Mouse (Mus musculus) heart, embryonic 15.5 days (tissue): ENCODE results near the gene Slc25a16. TPM values are rescaled to one million over a fixed set of nuclear protein-coding genes. Genes with fewer than 3 reads are reported as not detected.

Source experiments
- ATAC-seq: fragments of 200-750 bp; cut with Nextera tagmentation; replicated peaks from 2 replicates; pipeline ENCODE4 v1.8.0; 2017; ENCODE audit warnings: low read depth, moderate TSS enrichment; ENCODE audit not compliant: insufficient number of reproducible peaks, insufficient read depth, low FRiP score
- H3K27ac ChIP-seq: fragments of 300-500 bp; sonication (generic); 2 replicates; pipeline ENCODE4 v1.5.1; 2015; ENCODE audit warnings: mild to moderate bottlenecking, inconsistent platforms
- H3K27me3 ChIP-seq: fragments of 300-500 bp; sonication (generic); 2 replicates; pipeline ENCODE4 v1.6.1; 2015; ENCODE audit warnings: inconsistent platforms
- H3K36me3 ChIP-seq: fragments of 300-500 bp; sonication (generic); 2 replicates; pipeline ENCODE4 v1.6.1; 2015; ENCODE audit warnings: mild to moderate bottlenecking, inconsistent platforms
- H3K4me1 ChIP-seq: fragments of 300-500 bp; sonication (generic); replicated peaks from 2 replicates; pipeline ENCODE4 v1.6.1; 2015; ENCODE audit warnings: inconsistent platforms
- H3K4me2 ChIP-seq: fragments of 300-500 bp; sonication (generic); 2 replicates; pipeline ENCODE4 v1.6.1; 2015; ENCODE audit warnings: inconsistent platforms, mild to moderate bottlenecking, moderate library complexity
- H3K4me3 ChIP-seq: fragments of 300-500 bp; sonication (generic); 2 replicates; pipeline ENCODE4 v1.5.1; 2015; ENCODE audit warnings: mild to moderate bottlenecking, inconsistent platforms
- H3K9ac ChIP-seq: fragments of 300-500 bp; sonication (generic); 2 replicates; pipeline ENCODE4 v1.6.1; 2015; ENCODE audit warnings: mild to moderate bottlenecking, inconsistent platforms
- H3K9me3 ChIP-seq: fragments of 300-500 bp; sonication (generic); replicated peaks from 2 replicates; pipeline ENCODE4 v1.6.1; 2016; ENCODE audit warnings: inconsistent platforms
- WGBS: fragments of 180-500 bp; shearing (Covaris S2); methylation state at CpG from one replicate; pipeline ENCODE4 v1.1.7; 2015; ENCODE audit warnings: mixed read lengths; 5-methylcytosine and 5-hydroxymethylcytosine counted together
- polyA plus RNA-seq: library from polyadenylated mRNA; unstranded; fragments of >200 nt; fragmentation: Nextera tagmentation; extraction: Ambion mirVana; gene quantifications from 2 replicates; pipeline ENCODE4 v1.2.1, GENCODE M21; 2015

Slc25a16 gene
- 12.0 and 13.1 TPM in 2 replicates for polyA plus RNA-seq

GRCm38 (mm10) chr10:62919925-62920765 lies at the start of gene Slc25a16:
Slc25a16 (plus strand) TSS chr10:62920633.
- H3K4me2 ChIP-seq: peak within 1 kb of the TSS; percentile 91
- H3K36me3 ChIP-seq: no peaks in the 10 kb centered on the region
- H3K27me3 ChIP-seq: no peaks in the 10 kb centered on the region
- WGBS: 3% methylated on average over 50 of the region's 50 CpGs
- ATAC-seq: peak; percentile 97
- peaks cover 16% of the 10 kb centered on the region for H3K4me1 ChIP-seq
- no peaks in the 10 kb centered on the region for H3K9me3 ChIP-seq
- H3K4me3 ChIP-seq: peak within 1 kb of the TSS; percentile 90
- peak within 1 kb of the TSS; percentile 91 for H3K27ac ChIP-seq
- H3K9ac ChIP-seq: peak within 1 kb of the TSS; percentile 94

- H3K9me3 ChIP-seq: no peaks in the 10 kb centered on the region
- H3K36me3 ChIP-seq: peaks cover 14% of the 10 kb centered on the region; the same call in 1 of the 2 replicates
- no peaks in the 10 kb centered on the region for H3K27me3 ChIP-seq
- no peak overlapping the region for H3K27ac ChIP-seq
- no peak overlapping the region for H3K4me2 ChIP-seq
- no peak overlapping the region for H3K4me3 ChIP-seq
- no peaks in the 10 kb centered on the region for H3K4me1 ChIP-seq
- no peak for ATAC-seq
- WGBS: 80% methylated on average over 4 of the region's 4 CpGs
- no peak overlapping the region for H3K9ac ChIP-seq
Observed at GRCm38 (mm10) chr10:62874828-62875227, 45.6 kb upstream of the Slc25a16 start.

GRCm38 (mm10) chr10:62875565-62875964 lies 44.9 kb upstream of the Slc25a16 start:
- Histone ChIP-seq H3K27ac (no peak overlapping the region), H3K4me2 (no peak overlapping the region), H3K9ac (no peak overlapping the region), H3K27me3 (no peaks in the 10 kb centered on the region), H3K36me3 (peaks cover 14% of the 10 kb centered on the region; the same call in 1 of the 2 replicates), H3K4me1 (no peaks in the 10 kb centered on the region), H3K9me3 (no peaks in the 10 kb centered on the region), H3K4me3 (no peak overlapping the region)
- 90% methylated on average over 4 of the region's 4 CpGs for WGBS
- no peak for ATAC-seq

- Histone ChIP-seq H3K4me1 (no peaks in the 10 kb centered on the region), H3K9ac (no peak overlapping the region), H3K9me3 (no peaks in the 10 kb centered on the region), H3K27me3 (no peaks in the 10 kb centered on the region), H3K4me2 (no peak overlapping the region), H3K4me3 (no peak overlapping the region), H3K27ac (no peak overlapping the region), H3K36me3 (peaks cover 14% of the 10 kb centered on the region; the same call in 1 of the 2 replicates)
- WGBS: 91% methylated on average over 13 of the region's 13 CpGs
- no peak for ATAC-seq
Observed at GRCm38 (mm10) chr10:62878056-62878455, 42.4 kb upstream of the Slc25a16 start.

GRCm38 (mm10) chr10:62881211-62881610 lies 39.2 kb upstream of the Slc25a16 start:
- H3K4me3 ChIP-seq: no peak overlapping the region
- 48% methylated on average over 5 of the region's 5 CpGs for WGBS
- ATAC-seq: no peak

GRCm38 (mm10) chr10:62883933-62884372 lies 36.5 kb upstream of the Slc25a16 start:
- Histone ChIP-seq H3K4me1 (peaks cover 13% of the 10 kb centered on the region), H3K27me3 (no peaks in the 10 kb centered on the region), H3K27ac (no peak overlapping the region), H3K36me3 (peaks cover 7% of the 10 kb centered on the region; the same call in 1 of the 2 replicates), H3K9ac (no peak overlapping the region), H3K4me2 (no peak overlapping the region), H3K4me3 (no peak overlapping the region), H3K9me3 (no peaks in the 10 kb centered on the region)
- no peak for ATAC-seq
- 22% methylated on average over 9 of the region's 9 CpGs for WGBS

More at GRCm38 (mm10) chr10:62881211-62881610, 39.2 kb upstream of the Slc25a16 start:
- no peak overlapping the region for H3K27ac ChIP-seq
- H3K4me2 ChIP-seq: no peak overlapping the region
- peaks cover 14% of the 10 kb centered on the region; the same call in 1 of the 2 replicates for H3K36me3 ChIP-seq
- H3K9ac ChIP-seq: no peak overlapping the region
- H3K4me1 ChIP-seq: peaks cover 13% of the 10 kb centered on the region
- H3K27me3 ChIP-seq: no peaks in the 10 kb centered on the region
- H3K9me3 ChIP-seq: no peaks in the 10 kb centered on the region

GRCm38 (mm10) chr10:62884517-62884916 lies 35.9 kb upstream of the Slc25a16 start:
- no peaks in the 10 kb centered on the region for H3K9me3 ChIP-seq
- ATAC-seq: no peak
- no peak overlapping the region for H3K9ac ChIP-seq
- peaks cover 13% of the 10 kb centered on the region for H3K4me1 ChIP-seq
- no peaks in the 10 kb centered on the region for H3K27me3 ChIP-seq
- H3K27ac ChIP-seq: no peak overlapping the region
- H3K4me2 ChIP-seq: no peak overlapping the region
- H3K4me3 ChIP-seq: no peak overlapping the region
- WGBS: 73% methylated on average over 1 of the region's 1 CpGs
- peaks cover 1% of the 10 kb centered on the region; the same call in 1 of the 2 replicates for H3K36me3 ChIP-seq

GRCm38 (mm10) chr10:62885460-62885859 lies 35.0 kb upstream of the Slc25a16 start:
- Histone ChIP-seq H3K4me3 (peak overlapping the region; percentile 77), H3K27ac (peak overlapping the region; percentile 78), H3K4me1 (peaks cover 13% of the 10 kb centered on the region), H3K27me3 (no peaks in the 10 kb centered on the region), H3K9me3 (no peaks in the 10 kb centered on the region), H3K36me3 (no peaks in the 10 kb centered on the region), H3K9ac (peak overlapping the region; percentile 68), H3K4me2 (peak overlapping the region; percentile 89)
- WGBS: 27% methylated on average over 10 of the region's 10 CpGs
- no peak for ATAC-seq

- WGBS: under 1% methylated on average over 38 of the region's 38 CpGs
- ATAC-seq: peak; percentile 71
Observed at GRCm38 (mm10) chr10:62885969-62886798, 34.2 kb upstream of the Slc25a16 start.

GRCm38 (mm10) chr10:62886799-62887591 lies 33.4 kb upstream of the Slc25a16 start:
- WGBS: under 1% methylated on average over 56 of the region's 56 CpGs
- no peaks in the 10 kb centered on the region for H3K27me3 ChIP-seq
- peak; percentile 83 for ATAC-seq

More at GRCm38 (mm10) chr10:62885969-62886798, 34.2 kb upstream of the Slc25a16 start:
- H3K36me3 ChIP-seq: no peaks in the 10 kb centered on the region
- H3K9me3 ChIP-seq: no peaks in the 10 kb centered on the region
- peak overlapping the region; percentile 77 for H3K4me3 ChIP-seq
- peak overlapping the region; percentile 68 for H3K9ac ChIP-seq
- peak overlapping the region; percentile 89 for H3K4me2 ChIP-seq
- H3K27ac ChIP-seq: peak overlapping the region; percentile 78
- peaks cover 13% of the 10 kb centered on the region for H3K4me1 ChIP-seq
- no peaks in the 10 kb centered on the region for H3K27me3 ChIP-seq

More at GRCm38 (mm10) chr10:62886799-62887591, 33.4 kb upstream of the Slc25a16 start:
- peaks cover 13% of the 10 kb centered on the region for H3K4me1 ChIP-seq
- H3K36me3 ChIP-seq: no peaks in the 10 kb centered on the region
- H3K27ac ChIP-seq: peak overlapping the region; percentile 78
- peak overlapping the region; percentile 89 for H3K4me2 ChIP-seq
- peak overlapping the region; percentile 68 for H3K9ac ChIP-seq
- peak overlapping the region; percentile 77 for H3K4me3 ChIP-seq
- H3K9me3 ChIP-seq: no peaks in the 10 kb centered on the region
